Mouse (Mus musculus) testis, postnatal 14 days (tissue): ENCODE measurements around the gene Foxp1.

Experiments used
- DNase-seq: peaks from one replicate; pipeline ENCODE4 v3.0.0; 2021; ENCODE audit warnings: low spot score

Foxp1 gene

GRCm38 (mm10) chr6:99131815-99132214 lies 390.7 kb downstream of the Foxp1 start:
- DNase-seq: no peak

DNA sequence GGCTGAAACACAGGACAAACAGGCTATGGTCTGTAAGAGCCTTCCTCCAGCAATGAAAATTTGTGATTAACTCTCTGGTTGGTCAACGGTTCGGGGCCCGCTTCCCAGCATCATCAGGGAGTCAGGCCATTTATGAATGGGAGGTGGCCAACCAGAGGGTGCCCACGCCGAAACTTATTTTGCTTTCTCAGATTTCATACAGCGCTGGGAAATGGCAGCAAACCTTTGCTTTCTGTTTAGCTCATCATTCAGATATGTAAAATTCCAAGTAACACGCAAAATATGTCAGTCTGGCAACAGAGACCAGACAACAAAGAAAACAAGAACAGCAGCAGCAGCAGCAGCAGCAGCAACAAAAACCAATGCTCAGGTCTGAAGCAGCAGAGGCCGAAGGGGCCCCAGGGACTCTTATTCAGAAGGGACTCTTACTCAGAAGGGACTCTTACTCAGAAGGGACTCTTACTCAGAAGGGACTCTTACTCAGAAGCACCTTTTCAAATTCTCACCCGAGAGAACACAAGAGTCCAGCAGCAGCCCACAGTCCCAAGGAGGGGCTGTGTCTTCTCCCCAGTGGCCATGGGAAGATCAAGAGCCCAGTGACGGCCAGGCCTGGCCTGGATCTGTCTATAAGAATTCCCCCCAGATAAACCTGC lies 391.6 kb downstream of the Foxp1 start:
- DNase-seq: no peak

DNA sequence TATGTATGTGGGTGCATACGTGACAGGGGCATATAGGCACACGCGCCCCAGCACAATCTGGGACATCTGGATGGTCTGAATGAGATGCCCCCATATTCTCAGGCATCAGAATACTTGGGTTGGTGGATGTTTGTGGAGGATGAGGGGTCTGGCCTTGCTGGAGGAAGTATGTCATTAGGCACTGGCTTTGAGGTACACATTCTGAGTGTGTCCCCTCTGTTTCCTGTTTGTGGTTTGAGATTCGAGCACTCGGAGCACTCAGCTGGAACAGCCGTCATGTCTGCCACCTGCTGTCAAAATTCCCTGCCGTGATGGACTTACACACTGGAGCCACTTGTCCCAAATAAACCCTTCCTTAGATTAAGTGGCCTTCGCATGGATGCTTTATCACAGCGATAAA lies 395.8 kb downstream of the Foxp1 start:
- DNase-seq: no peak

- no peak for DNase-seq
Observed at GRCm38 (mm10) chr6:99120776-99121766, 401.4 kb downstream of the Foxp1 start.

DNA sequence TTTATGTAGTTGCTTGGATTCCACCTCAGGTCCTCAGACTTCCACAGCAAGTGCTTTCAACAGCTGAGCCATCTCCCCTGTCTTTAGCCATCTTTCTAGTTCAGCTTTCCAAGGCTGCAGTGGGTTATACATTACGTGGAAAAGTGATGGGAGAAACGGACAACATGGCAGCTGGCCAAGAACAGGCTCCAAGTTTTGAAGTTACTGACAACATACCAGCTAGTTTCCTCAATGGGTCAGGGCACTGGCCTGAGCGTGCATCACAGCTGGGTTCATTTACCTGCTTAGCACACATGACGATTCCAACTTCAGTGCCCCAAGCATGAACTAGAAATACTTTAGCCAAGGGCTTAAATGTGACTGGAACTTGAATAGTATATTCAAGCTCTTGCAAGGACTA lies 404.0 kb downstream of the Foxp1 start:
- DNase-seq: no peak

DNA sequence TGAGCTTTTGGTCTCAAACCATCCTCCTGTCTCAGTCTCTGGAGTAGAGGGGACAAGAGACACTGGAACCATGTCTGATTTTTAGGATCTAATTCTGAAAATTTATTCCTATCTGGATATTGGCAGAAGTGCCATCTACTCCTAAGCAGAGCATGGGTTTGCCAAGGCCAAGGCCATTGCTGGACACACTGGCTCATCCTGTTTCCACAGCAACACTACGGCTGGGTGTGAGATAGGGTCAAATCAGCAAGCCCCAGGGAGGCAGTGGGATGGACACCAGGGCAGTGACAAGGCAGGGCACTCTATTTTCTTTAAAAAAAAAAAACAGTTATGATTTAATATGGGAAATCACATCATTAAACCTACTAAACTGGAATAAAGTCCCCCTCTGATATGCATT lies 405.1 kb downstream of the Foxp1 start:
- no peak for DNase-seq

DNA sequence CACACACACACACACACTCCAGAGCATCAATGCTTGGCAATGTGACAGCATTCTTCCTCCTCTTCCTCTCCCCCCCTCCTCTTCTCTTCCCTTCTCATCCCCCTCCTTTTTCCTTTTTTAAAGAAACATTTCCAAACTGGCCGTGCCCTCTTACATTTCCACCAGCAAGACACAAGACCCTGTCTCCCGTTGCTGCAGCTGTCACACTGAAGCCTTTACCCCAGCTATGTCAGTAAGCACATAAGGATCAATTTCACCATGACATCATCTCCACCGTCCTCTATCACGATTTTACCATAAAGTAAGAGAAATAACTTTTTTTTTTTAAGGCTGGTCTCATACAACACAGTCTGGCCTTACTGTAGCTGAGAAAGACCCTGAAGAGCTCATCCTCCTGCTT lies 410.7 kb downstream of the Foxp1 start:
- no peak for DNase-seq

- DNase-seq: no peak
Observed at GRCm38 (mm10) chr6:99108417-99108816, 414.1 kb downstream of the Foxp1 start.

DNA sequence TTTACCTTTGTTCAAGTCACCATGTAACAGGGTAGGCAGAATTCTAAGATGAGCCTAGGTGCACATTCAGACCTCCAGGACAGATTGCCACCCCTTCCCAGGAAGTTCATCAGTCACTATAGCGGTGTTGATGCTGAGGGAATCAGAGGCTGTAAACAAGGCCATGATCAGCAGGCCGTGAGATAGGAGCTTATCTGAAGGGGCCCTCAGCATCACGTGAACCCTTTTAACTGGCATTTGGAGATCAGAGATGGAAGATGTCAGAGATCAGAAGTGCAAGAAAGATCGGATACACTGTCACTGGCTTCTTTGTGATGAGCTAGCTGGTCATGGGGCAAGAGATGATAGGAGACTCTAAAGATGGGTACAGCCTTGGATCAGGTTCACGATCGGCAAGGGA lies 414.8 kb downstream of the Foxp1 start:
- no peak for DNase-seq

- DNase-seq: no peak
Observed at GRCm38 (mm10) chr6:99107081-99107482, 415.4 kb downstream of the Foxp1 start.

DNA sequence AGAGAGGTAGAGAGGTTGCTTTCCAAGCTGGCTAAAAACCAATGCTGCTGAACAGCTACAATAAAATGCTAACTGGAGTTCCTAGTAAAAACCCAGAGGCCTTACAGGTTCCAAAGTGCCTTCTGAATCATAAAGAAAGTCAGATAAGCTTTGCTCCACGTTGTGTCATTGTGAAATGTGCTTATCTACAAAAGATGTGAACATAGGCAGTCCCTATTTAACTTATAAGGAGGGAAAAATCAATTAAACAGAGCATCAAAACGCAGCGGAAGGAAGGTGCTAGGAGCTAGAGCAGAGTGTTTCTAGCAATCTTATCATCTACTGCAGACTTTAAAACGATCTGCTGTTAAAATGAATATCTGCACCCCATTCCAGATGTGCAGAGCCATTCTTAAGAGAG lies 416.5 kb downstream of the Foxp1 start:
- DNase-seq: no peak

DNA sequence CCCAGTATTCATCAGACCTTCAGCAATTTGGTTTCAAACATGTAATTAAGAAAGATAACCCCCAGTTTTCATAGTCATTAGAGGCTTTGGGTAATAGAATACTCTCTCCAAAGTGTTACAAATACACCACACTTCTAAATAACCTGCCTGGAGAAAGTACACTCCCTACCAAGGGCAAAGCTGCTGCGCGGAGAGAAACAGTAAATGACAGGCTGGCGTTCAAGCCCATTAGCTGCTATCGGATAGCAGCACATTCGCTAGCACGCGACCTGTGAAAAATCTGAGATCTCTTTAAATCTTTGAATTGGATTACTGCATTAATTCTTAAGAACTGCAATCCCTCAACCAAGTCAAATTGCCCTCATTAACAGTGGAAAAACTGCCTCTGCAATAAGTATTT lies 418.1 kb downstream of the Foxp1 start:
- DNase-seq: no peak

- no peak for DNase-seq
Observed at GRCm38 (mm10) chr6:99103911-99104310, 418.6 kb downstream of the Foxp1 start.

DNA sequence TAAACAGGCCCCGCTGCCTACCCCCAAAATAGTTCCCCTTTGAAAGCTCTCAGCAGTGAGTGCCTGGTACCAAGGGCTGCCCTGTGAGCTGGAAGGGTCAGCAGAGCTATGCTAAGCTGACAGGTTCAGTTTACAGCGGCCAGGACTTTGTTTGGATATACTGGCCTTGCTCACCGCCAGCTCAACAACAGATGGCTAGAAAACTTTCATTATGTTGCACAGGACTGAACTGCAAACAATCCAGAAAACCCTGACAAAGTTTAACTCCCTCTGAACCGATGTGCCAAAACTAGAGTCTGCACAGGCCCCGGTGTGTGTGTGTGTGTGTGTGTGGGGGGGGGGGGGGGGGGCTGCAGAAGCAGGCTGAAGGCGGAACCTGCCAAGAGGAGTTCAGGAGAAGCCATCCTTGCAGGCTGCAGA lies 421.0 kb downstream of the Foxp1 start:
- no peak for DNase-seq

DNA sequence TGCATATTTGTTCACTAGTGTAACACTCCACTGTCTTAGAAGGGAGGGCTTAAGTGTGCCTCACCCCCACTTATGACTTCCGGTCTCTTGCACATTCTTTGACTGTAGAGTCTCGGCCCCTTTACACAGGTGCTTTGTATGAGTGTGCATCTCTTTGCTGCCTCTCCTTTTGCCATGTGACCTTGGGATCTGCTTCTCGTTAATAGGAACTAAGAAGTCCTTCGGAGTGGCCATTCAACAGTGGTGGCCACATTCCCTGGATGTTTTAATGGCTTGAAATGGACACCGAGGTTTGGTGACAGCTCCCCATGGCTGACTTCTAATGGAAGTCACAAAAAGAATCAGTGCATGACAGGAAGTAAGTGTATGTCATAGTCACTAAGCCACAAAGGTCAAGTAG lies 422.2 kb downstream of the Foxp1 start:
- DNase-seq: no peak

GRCm38 (mm10) chr6:99099781-99100180 lies 422.7 kb downstream of the Foxp1 start:
- no peak for DNase-seq

DNA sequence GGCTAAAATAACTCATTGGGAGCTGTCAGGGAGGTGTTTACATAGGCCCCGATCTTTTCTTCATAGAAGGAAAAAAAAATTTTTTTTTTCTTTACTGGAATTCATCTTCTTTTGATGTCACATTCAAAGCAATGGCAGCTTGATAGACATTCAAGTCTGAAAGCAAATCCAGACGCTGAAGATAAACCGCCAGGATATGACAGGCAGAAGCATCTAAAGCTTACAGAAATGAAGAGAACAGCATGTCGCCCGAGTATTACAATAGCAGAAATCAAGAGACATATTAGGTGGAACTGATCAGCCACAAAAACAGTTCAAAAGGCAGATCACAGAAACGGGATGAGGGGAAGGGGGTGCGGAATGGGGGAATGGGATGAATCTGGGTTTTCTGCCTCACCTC lies 425.3 kb downstream of the Foxp1 start:
- DNase-seq: no peak

GRCm38 (mm10) chr6:99096776-99097166 lies 425.8 kb downstream of the Foxp1 start:
- DNase-seq: no peak

DNA sequence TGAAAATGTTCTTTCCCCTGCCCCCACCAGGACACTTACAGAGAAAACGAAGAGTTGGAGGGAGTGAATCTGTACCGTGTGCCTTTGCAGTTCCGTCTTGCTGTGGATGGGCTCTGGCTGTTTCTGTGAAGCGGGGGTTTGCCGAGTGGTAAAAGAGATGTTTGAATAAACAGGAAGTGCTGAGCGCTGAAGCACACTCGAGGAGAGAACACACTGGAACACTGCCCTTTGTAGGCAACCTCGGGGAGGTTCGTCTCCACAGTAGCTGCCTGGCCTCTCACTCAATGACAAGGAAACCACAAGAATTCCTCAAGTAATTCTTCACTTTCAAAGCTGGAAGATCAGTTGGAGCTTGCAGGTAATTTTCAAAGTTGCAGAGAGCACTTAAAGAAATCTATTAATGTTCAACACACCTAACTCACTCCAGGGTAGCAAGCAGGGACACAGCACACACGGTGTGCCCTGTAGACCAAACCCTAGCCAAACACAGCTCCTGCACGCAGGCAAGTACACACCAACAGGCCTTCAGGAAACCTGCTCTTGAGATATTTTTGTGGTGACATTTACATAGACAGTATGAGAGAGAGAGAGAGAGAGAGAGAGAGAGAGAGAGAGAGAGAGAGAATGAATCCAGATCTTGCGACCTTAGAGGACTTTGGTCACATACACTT lies 426.3 kb downstream of the Foxp1 start:
- no peak for DNase-seq

DNA sequence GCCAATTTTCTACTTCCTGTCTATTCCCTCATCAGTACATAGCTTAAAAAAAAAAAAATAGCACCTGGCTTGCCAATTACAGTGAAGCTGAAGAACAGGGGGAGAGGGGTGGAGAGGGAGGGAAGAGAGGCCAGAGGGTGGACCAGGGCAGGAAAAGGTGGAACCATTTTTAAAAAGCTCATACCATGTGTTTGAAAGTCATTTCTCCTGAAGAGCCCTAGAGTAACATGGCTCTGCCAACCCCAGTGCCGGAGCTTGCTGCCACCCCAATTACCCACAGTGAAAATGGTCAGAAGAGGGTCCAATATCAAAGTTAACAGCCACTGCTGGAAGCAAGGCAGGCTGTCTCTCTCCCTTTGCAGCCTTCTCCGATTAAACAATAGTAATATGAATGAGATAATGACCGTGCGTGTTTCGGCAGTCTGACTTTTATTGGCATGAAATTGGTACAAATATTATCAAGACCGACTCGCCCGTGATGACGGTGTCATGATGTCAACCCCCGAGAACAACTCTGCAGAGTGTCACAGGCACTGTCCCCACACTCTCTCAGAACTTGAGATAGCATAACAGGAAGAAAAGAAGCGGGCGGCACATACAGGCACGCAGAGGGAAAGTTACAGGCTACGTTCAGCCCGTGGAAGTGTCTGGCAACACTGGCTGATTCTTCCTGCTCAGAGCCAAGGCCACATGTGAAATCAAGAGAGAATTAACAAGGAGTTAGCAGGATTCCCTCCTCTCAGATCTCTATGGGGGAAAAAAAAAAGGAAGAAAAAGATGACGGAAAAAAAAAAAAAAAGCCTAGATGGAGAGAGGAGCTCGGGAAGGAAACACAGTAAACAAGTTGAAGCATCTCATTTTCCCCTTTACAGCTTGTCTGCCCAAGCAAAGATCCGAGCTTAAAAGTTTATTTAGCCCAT lies 427.1 kb downstream of the Foxp1 start:
- no peak for DNase-seq

- DNase-seq: no peak
Observed at GRCm38 (mm10) chr6:99094339-99094989, 428.1 kb downstream of the Foxp1 start.
